Mouse (Mus musculus) lung, postnatal 0 days (tissue): ENCODE measurements around the gene Colq. TPM values are rescaled to one million over a fixed set of nuclear protein-coding genes. Genes with fewer than 3 reads are reported as not detected.
A peak's percentile ranks its signal among the peaks of the same experiment; 100 is the strongest.

ENCODE experiments used
- ATAC-seq: fragments of 200-750 bp; cut with Nextera tagmentation; 2 replicates; pipeline ENCODE4 v1.8.0; 2017; ENCODE audit warnings: moderate library complexity
- DNase-seq: peaks from one replicate; pipeline ENCODE4 v3.0.0-alpha.2; 2016; ENCODE audit warnings: low spot score
- H3K27ac ChIP-seq: fragments of 300-500 bp; sonication (generic); 2 replicates; pipeline ENCODE4 v1.5.1; 2014; ENCODE audit warnings: antibody characterized with exemption, mild to moderate bottlenecking, low read length, mixed read lengths
- H3K27me3 ChIP-seq: fragments of 300-500 bp; sonication (generic); replicated peaks from 2 replicates; pipeline ENCODE4 v1.6.1; 2014; ENCODE audit warnings: low read length, mixed read lengths; ENCODE audit not compliant: insufficient read depth
- H3K36me3 ChIP-seq: fragments of 300-500 bp; sonication (generic); 2 replicates; pipeline ENCODE4 v1.6.1; 2014; ENCODE audit warnings: low read length, mixed read lengths; ENCODE audit not compliant: insufficient read depth
- H3K4me1 ChIP-seq: fragments of 300-500 bp; sonication (generic); 2 replicates; pipeline ENCODE4 v1.6.1; 2014; ENCODE audit warnings: antibody characterized with exemption, low read depth, low read length, mixed read lengths; ENCODE audit not compliant: insufficient read depth
- H3K4me2 ChIP-seq: fragments of 300-500 bp; sonication (generic); replicated peaks from 2 replicates; pipeline ENCODE4 v1.6.1; 2014; ENCODE audit warnings: low read depth, mild to moderate bottlenecking, low read length, moderate library complexity, mixed read lengths
- H3K4me3 ChIP-seq: fragments of 300-500 bp; sonication (generic); 2 replicates; pipeline ENCODE4 v1.5.1; 2014; ENCODE audit warnings: low read depth, low read length
- H3K9ac ChIP-seq: fragments of 300-500 bp; sonication (generic); replicated peaks from 2 replicates; pipeline ENCODE4 v1.6.1; 2014; ENCODE audit warnings: low read depth, mild to moderate bottlenecking
- H3K9me3 ChIP-seq: fragments of 300-500 bp; sonication (generic); 2 replicates; pipeline ENCODE4 v1.6.1; 2016; ENCODE audit warnings: low read length, mixed read lengths
- CTCF ChIP-seq: IDR thresholded peaks from 2 replicates; pipeline ENCODE4 v1.5.1; 2016; ENCODE audit warnings: antibody characterized with exemption, mild to moderate bottlenecking
- EP300 ChIP-seq: IDR thresholded peaks from 2 replicates; pipeline ENCODE4 v1.6.1; 2016; ENCODE audit warnings: antibody characterized with exemption, mild to moderate bottlenecking, control low read depth
- WGBS: fragments of 180-500 bp; shearing (Covaris S2); extraction: QIAGEN DNeasy Blood & Tissue Kit; methylation state at CpG from one replicate; pipeline ENCODE4 v1.1.7; 2014; 5-methylcytosine and 5-hydroxymethylcytosine counted together
- polyA plus RNA-seq: library from polyadenylated mRNA; unstranded; fragments of >200 nt; fragmentation: Nextera tagmentation; extraction: Ambion mirVana; gene quantifications from 2 replicates; pipeline ENCODE4 v1.2.1, GENCODE M21; 2015

Gene Colq
- polyA plus RNA-seq, 1 experiment from 2014 or later, result 1.1 TPM

- WGBS, result 68% methylated on average over 9 of the region's 9 CpGs
- Histone ChIP-seq H3K36me3 (no peaks in the 10 kb centered on the region), H3K9me3 (no peaks in the 10 kb centered on the region), H3K4me2 (no peak overlapping the region), H3K9ac (no peak overlapping the region), H3K27ac (no peak overlapping the region), H3K4me1 (no peaks in the 10 kb centered on the region), H3K27me3 (no peaks in the 10 kb centered on the region), H3K4me3 (no peak overlapping the region)
- TF ChIP-seq EP300, result no peak
- no peak for TF ChIP-seq CTCF
- DNase-seq, result no peak
- no peak for ATAC-seq
Measured at GRCm38 (mm10) chr14:31557784-31558183, 33.4 kb downstream of the Colq start.

- DNase-seq (no peak), ATAC-seq (no peak)
- Histone ChIP-seq H3K4me3 (no peak overlapping the region), H3K36me3 (no peaks in the 10 kb centered on the region), H3K27ac (no peak overlapping the region), H3K4me1 (no peaks in the 10 kb centered on the region), H3K4me2 (no peak overlapping the region), H3K9ac (no peak overlapping the region), H3K27me3 (no peaks in the 10 kb centered on the region), H3K9me3 (no peaks in the 10 kb centered on the region)
- 86% methylated on average over 8 of the region's 8 CpGs for WGBS
- TF ChIP-seq EP300, result no peak
- no peak for TF ChIP-seq CTCF
Measured at GRCm38 (mm10) chr14:31557273-31557672, 33.9 kb downstream of the Colq start.

- Histone ChIP-seq H3K4me1 (no peaks in the 10 kb centered on the region), H3K4me2 (no peak overlapping the region), H3K4me3 (no peak overlapping the region), H3K9ac (no peak overlapping the region), H3K27ac (no peak overlapping the region), H3K9me3 (no peaks in the 10 kb centered on the region), H3K36me3 (no peaks in the 10 kb centered on the region), H3K27me3 (no peaks in the 10 kb centered on the region)
- ATAC-seq, result no peak
- TF ChIP-seq CTCF, result no peak
- no peak for TF ChIP-seq EP300
- 80% methylated on average over 9 of the region's 9 CpGs for WGBS
- no peak for DNase-seq
Measured at GRCm38 (mm10) chr14:31556526-31557260, 34.5 kb downstream of the Colq start.

- no peak overlapping the region for H3K4me3 ChIP-seq
- no peak overlapping the region for H3K27ac ChIP-seq
Measured at GRCm38 (mm10) chr14:31555963-31556434, 35.1 kb downstream of the Colq start.

GRCm38 (mm10) chr14:31555021-31555420, 36.1 kb downstream of the Colq start:
- DNase-seq (no peak), ATAC-seq (no peak)
- Histone ChIP-seq H3K9me3 (no peaks in the 10 kb centered on the region), H3K9ac (no peak overlapping the region), H3K27me3 (no peaks in the 10 kb centered on the region), H3K4me2 (no peak overlapping the region), H3K27ac (no peak overlapping the region), H3K36me3 (no peaks in the 10 kb centered on the region), H3K4me3 (no peak overlapping the region), H3K4me1 (no peaks in the 10 kb centered on the region)
- no peak for TF ChIP-seq EP300
- no peak for TF ChIP-seq CTCF
- 86% methylated on average over 7 of the region's 7 CpGs for WGBS

More at GRCm38 (mm10) chr14:31555963-31556434, 35.1 kb downstream of the Colq start:
- Histone ChIP-seq H3K9me3 (no peaks in the 10 kb centered on the region), H3K4me2 (no peak overlapping the region), H3K4me1 (no peaks in the 10 kb centered on the region), H3K9ac (no peak overlapping the region), H3K27me3 (no peaks in the 10 kb centered on the region), H3K36me3 (no peaks in the 10 kb centered on the region)
- DNase-seq (peak; percentile 36), ATAC-seq (peak; percentile 34; the same call in 1 of the 2 replicates)
- WGBS, result 45% methylated on average over 14 of the region's 14 CpGs
- no peak for TF ChIP-seq EP300

GRCm38 (mm10) chr14:31543885-31544442, 47.2 kb downstream of the Colq start:
- ATAC-seq (no peak), DNase-seq (no peak)
- Histone ChIP-seq H3K9ac (no peak overlapping the region), H3K36me3 (no peaks in the 10 kb centered on the region), H3K4me1 (peaks cover 5% of the 10 kb centered on the region; the same call in 1 of the 2 replicates), H3K27me3 (no peaks in the 10 kb centered on the region), H3K9me3 (no peaks in the 10 kb centered on the region), H3K4me3 (no peak overlapping the region), H3K27ac (no peak overlapping the region), H3K4me2 (no peak overlapping the region)
- 64% methylated on average over 11 of the region's 11 CpGs for WGBS
- TF ChIP-seq EP300 (no peak), CTCF (no peak)
